Mouse (Mus musculus): Measurements from ENCODE around the gene Midn. TPM values are rescaled to one million over a fixed set of nuclear protein-coding genes. Genes with fewer than 3 reads are reported as not detected.

Gene Midn
- polyA plus RNA-seq, 1 experiment from 2014 or later, result 19.4 TPM

GRCm38 (mm10) chr10:80175536-80176269, 27.6 kb downstream of the Midn start:
- WGBS, result 23% methylated on average over 4 of the region's 4 CpGs
- H3K4me3 ChIP-seq (replicated peaks), result no peak overlapping the region
- no peaks in the 10 kb centered on the region for H3K27me3 ChIP-seq (replicated peaks)
- H3K9ac ChIP-seq (replicated peaks), result no peak overlapping the region; the same call in 1 of the 2 replicates
- peaks cover 47% of the 10 kb centered on the region for H3K4me1 ChIP-seq
- no peak overlapping the region for H3K4me2 ChIP-seq
- no peaks in the 10 kb centered on the region for H3K9me3 ChIP-seq (replicated peaks)
- H3K27ac ChIP-seq (replicated peaks), result peak overlapping the region; percentile 33; the same call in 1 of the 2 replicates
- H3K36me3 ChIP-seq, result peaks cover 15% of the 10 kb centered on the region
- no peak for ATAC-seq (ENCODE audit: low FRiP score)

GRCm38 (mm10) chr10:80176270-80176834, 28.3 kb downstream of the Midn start:
- H3K27me3 ChIP-seq (replicated peaks), result no peaks in the 10 kb centered on the region
- H3K9ac ChIP-seq (replicated peaks), result no peak overlapping the region; the same call in 1 of the 2 replicates
- WGBS, result 81% methylated on average over 5 of the region's 5 CpGs
- peaks cover 9% of the 10 kb centered on the region for H3K36me3 ChIP-seq
- peak overlapping the region; percentile 33; the same call in 1 of the 2 replicates for H3K27ac ChIP-seq (replicated peaks)
- peaks cover 50% of the 10 kb centered on the region for H3K4me1 ChIP-seq
- no peak overlapping the region for H3K4me2 ChIP-seq
- no peak for ATAC-seq (ENCODE audit: low FRiP score)
- H3K4me3 ChIP-seq (replicated peaks), result no peak overlapping the region
- no peaks in the 10 kb centered on the region for H3K9me3 ChIP-seq (replicated peaks)

- peaks cover 49% of the 10 kb centered on the region for H3K4me1 ChIP-seq
- no peak overlapping the region for H3K27ac ChIP-seq (replicated peaks)
- H3K9ac ChIP-seq (replicated peaks), result no peak overlapping the region
- H3K9me3 ChIP-seq (replicated peaks), result no peaks in the 10 kb centered on the region
- WGBS, result 66% methylated on average over 7 of the region's 7 CpGs
- H3K36me3 ChIP-seq, result peaks cover 4% of the 10 kb centered on the region; the same call in 1 of the 2 replicates
- H3K4me3 ChIP-seq (replicated peaks), result no peak overlapping the region
- H3K27me3 ChIP-seq (replicated peaks), result no peaks in the 10 kb centered on the region
- no peak for ATAC-seq (ENCODE audit: low FRiP score)
- H3K4me2 ChIP-seq, result no peak overlapping the region
Measured at GRCm38 (mm10) chr10:80177441-80178279, 29.6 kb downstream of the Midn start.

- Histone ChIP-seq H3K4me2 (peak within 1 kb of the TSS; percentile 81), H3K4me1 (peaks cover 41% of the 10 kb centered on the region), H3K9ac (replicated peaks) (peak within 1 kb of the TSS; percentile 91), H3K9me3 (replicated peaks) (no peaks in the 10 kb centered on the region), H3K27me3 (replicated peaks) (no peaks in the 10 kb centered on the region), H3K4me3 (replicated peaks) (peak within 1 kb of the TSS; percentile 82), H3K36me3 (peaks cover 4% of the 10 kb centered on the region; the same call in 1 of the 2 replicates), H3K27ac (replicated peaks) (peak within 1 kb of the TSS; percentile 80)
- ATAC-seq (ENCODE audit: low FRiP score), result peak; percentile 66
- WGBS, result 2% methylated on average over 71 of the region's 106 CpGs
Measured at GRCm38 (mm10) chr10:80179068-80180051, 31.3 kb downstream of the Midn start, which contains the start of gene Efna2. Gene Efna2, plus strand, starts transcription at chr10:80179482.

GRCm38 (mm10) chr10:80180288-80180687, 32.2 kb downstream of the Midn start:
- ATAC-seq (ENCODE audit: low FRiP score), result no peak
- Histone ChIP-seq H3K27ac (replicated peaks) (no peak overlapping the region), H3K4me2 (peak overlapping the region; percentile 81), H3K4me1 (peaks cover 39% of the 10 kb centered on the region), H3K36me3 (peaks cover 4% of the 10 kb centered on the region; the same call in 1 of the 2 replicates), H3K4me3 (replicated peaks) (peak overlapping the region; percentile 82), H3K9ac (replicated peaks) (peak overlapping the region; percentile 91), H3K9me3 (replicated peaks) (no peaks in the 10 kb centered on the region), H3K27me3 (replicated peaks) (no peaks in the 10 kb centered on the region)
- 53% methylated on average over 6 of the region's 6 CpGs for WGBS

DNA sequence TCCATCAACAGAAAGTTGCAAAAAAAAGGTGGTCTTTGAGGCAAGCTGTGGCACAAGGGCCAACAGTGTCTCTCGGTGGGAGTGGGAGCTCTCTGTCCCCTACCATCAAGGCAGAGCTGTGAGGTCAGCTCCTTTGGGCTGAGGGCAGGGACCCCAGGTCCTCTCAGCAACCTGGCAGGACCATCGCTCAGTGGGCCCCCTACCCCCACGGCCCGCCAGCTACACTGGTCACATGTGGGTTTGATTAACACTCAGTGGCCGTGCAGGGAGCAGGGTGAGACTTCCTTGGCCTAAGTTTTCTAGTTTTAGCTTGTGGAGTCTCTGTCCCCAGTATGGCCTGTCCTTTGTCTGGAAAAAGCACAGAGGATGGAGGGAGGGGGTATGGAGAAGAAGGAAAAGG, 32.8 kb downstream of the Midn start:
- ATAC-seq (ENCODE audit: low FRiP score), result no peak
- H3K4me2 ChIP-seq, result peak overlapping the region; percentile 81
- peak overlapping the region; percentile 23; the same call in 1 of the 2 replicates for H3K27ac ChIP-seq (replicated peaks)
- peaks cover 4% of the 10 kb centered on the region; the same call in 1 of the 2 replicates for H3K36me3 ChIP-seq
- H3K27me3 ChIP-seq (replicated peaks), result no peaks in the 10 kb centered on the region
- WGBS, result 53% methylated on average over 5 of the region's 5 CpGs
- no peaks in the 10 kb centered on the region for H3K9me3 ChIP-seq (replicated peaks)
- peak overlapping the region; percentile 91 for H3K9ac ChIP-seq (replicated peaks)
- peaks cover 36% of the 10 kb centered on the region for H3K4me1 ChIP-seq
- peak overlapping the region; percentile 82 for H3K4me3 ChIP-seq (replicated peaks)

GRCm38 (mm10) chr10:80182547-80182946, 34.5 kb downstream of the Midn start:
- Histone ChIP-seq H3K4me2 (no peak overlapping the region), H3K9me3 (replicated peaks) (no peaks in the 10 kb centered on the region), H3K36me3 (peaks cover 11% of the 10 kb centered on the region), H3K9ac (replicated peaks) (no peak overlapping the region), H3K27ac (replicated peaks) (no peak overlapping the region), H3K4me1 (peaks cover 32% of the 10 kb centered on the region), H3K27me3 (replicated peaks) (no peaks in the 10 kb centered on the region), H3K4me3 (replicated peaks) (no peak overlapping the region)
- ATAC-seq (ENCODE audit: low FRiP score), result no peak
- WGBS, result 92% methylated on average over 7 of the region's 7 CpGs

DNA sequence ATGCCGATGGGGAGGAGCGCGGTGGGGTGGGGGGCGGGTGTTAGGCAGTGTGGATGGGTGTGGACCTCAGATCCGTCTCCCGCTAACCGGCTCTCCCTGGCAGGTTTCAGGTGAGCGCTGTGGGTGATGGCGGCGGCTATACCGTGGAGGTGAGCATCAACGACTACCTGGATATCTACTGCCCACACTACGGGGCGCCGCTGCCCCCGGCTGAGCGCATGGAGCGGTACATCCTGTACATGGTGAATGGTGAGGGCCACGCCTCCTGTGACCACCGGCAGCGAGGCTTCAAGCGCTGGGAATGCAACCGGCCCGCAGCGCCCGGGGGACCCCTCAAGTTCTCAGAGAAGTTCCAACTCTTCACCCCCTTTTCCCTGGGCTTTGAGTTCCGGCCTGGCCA, 38.6 kb downstream of the Midn start:
- Histone ChIP-seq H3K4me2 (no peak overlapping the region), H3K4me3 (replicated peaks) (no peak overlapping the region), H3K36me3 (peaks cover 24% of the 10 kb centered on the region), H3K9me3 (replicated peaks) (no peaks in the 10 kb centered on the region), H3K4me1 (peaks cover 24% of the 10 kb centered on the region), H3K9ac (replicated peaks) (no peak overlapping the region), H3K27me3 (replicated peaks) (0 out of 2 replicates have a peak, but pooled peaks cover 3% of the 10 kb centered on the region), H3K27ac (replicated peaks) (no peak overlapping the region)
- ATAC-seq (ENCODE audit: low FRiP score), result no peak
- 31% methylated on average over 27 of the region's 27 CpGs for WGBS

- Histone ChIP-seq H3K4me3 (replicated peaks) (no peak overlapping the region), H3K27me3 (replicated peaks) (0 out of 2 replicates have a peak, but pooled peaks cover 3% of the 10 kb centered on the region), H3K4me2 (no peak overlapping the region), H3K4me1 (peaks cover 15% of the 10 kb centered on the region), H3K9me3 (replicated peaks) (no peaks in the 10 kb centered on the region), H3K9ac (replicated peaks) (no peak overlapping the region), H3K36me3 (peaks cover 20% of the 10 kb centered on the region), H3K27ac (replicated peaks) (no peak overlapping the region)
- ATAC-seq (ENCODE audit: low FRiP score), result no peak
- WGBS, result 90% methylated on average over 10 of the region's 10 CpGs
Measured at GRCm38 (mm10) chr10:80187739-80188138, 39.7 kb downstream of the Midn start.

- Histone ChIP-seq H3K4me2 (no peak overlapping the region), H3K27ac (replicated peaks) (no peak overlapping the region), H3K4me1 (peaks cover 15% of the 10 kb centered on the region), H3K36me3 (peaks cover 20% of the 10 kb centered on the region), H3K4me3 (replicated peaks) (no peak overlapping the region), H3K27me3 (replicated peaks) (0 out of 2 replicates have a peak, but pooled peaks cover 3% of the 10 kb centered on the region), H3K9me3 (replicated peaks) (no peaks in the 10 kb centered on the region), H3K9ac (replicated peaks) (no peak overlapping the region)
- 76% methylated on average over 15 of the region's 15 CpGs for WGBS
- no peak for ATAC-seq (ENCODE audit: low FRiP score)
Measured at GRCm38 (mm10) chr10:80188453-80189024, 40.5 kb downstream of the Midn start.

All from neural tube, embryonic 15.5 days (tissue).